Mouse (Mus musculus) heart, embryonic 13.5 days (tissue): ENCODE measurements at regions not wholly inside any gene's neighbourhood (a gene's known extent, or its start where the extent isn't known, plus 50 kb on each side); places are given as distances from the start of the nearest gene placed in this dataset.

Source experiments
- ATAC-seq: fragments of 200-750 bp; cut with Nextera tagmentation; 2 replicates; pipeline ENCODE4 v1.8.0; 2017; ENCODE audit warnings: moderate TSS enrichment; ENCODE audit not compliant: insufficient number of reproducible peaks, low FRiP score, low TSS enrichment; ENCODE audit errors: extremely low read depth
- H3K27ac ChIP-seq: fragments of 300-500 bp; sonication (generic); replicated peaks from 2 replicates; pipeline ENCODE4 v1.5.1; 2015; ENCODE audit warnings: moderate library complexity, mild to moderate bottlenecking, inconsistent platforms
- H3K27me3 ChIP-seq: fragments of 300-500 bp; sonication (generic); replicated peaks from 2 replicates; pipeline ENCODE4 v1.6.1; 2015; ENCODE audit warnings: mild to moderate bottlenecking, inconsistent platforms
- H3K36me3 ChIP-seq: fragments of 300-500 bp; sonication (generic); 2 replicates; pipeline ENCODE4 v1.6.1; 2015; ENCODE audit warnings: mild to moderate bottlenecking, inconsistent platforms
- H3K4me1 ChIP-seq: fragments of 300-500 bp; sonication (generic); 2 replicates; pipeline ENCODE4 v1.6.1; 2015; ENCODE audit warnings: inconsistent platforms
- H3K4me2 ChIP-seq: fragments of 300-500 bp; sonication (generic); 2 replicates; pipeline ENCODE4 v1.6.1; 2015; ENCODE audit warnings: inconsistent platforms, mild to moderate bottlenecking, moderate library complexity
- H3K4me3 ChIP-seq: fragments of 300-500 bp; sonication (generic); 2 replicates; pipeline ENCODE4 v1.5.1; 2015; ENCODE audit warnings: moderate library complexity, mild to moderate bottlenecking, inconsistent platforms
- H3K9ac ChIP-seq: fragments of 300-500 bp; sonication (generic); 2 replicates; pipeline ENCODE4 v1.6.1; 2015; ENCODE audit warnings: inconsistent platforms, mild to moderate bottlenecking, moderate library complexity
- H3K9me3 ChIP-seq: fragments of 300-500 bp; sonication (generic); 2 replicates; pipeline ENCODE4 v1.6.1; 2016; ENCODE audit warnings: inconsistent platforms
- WGBS: fragments of 180-500 bp; shearing (Covaris S2); methylation state at CpG from one replicate; pipeline ENCODE4 v1.1.7; 2015; ENCODE audit warnings: mixed read lengths; 5-methylcytosine and 5-hydroxymethylcytosine counted together

DNA sequence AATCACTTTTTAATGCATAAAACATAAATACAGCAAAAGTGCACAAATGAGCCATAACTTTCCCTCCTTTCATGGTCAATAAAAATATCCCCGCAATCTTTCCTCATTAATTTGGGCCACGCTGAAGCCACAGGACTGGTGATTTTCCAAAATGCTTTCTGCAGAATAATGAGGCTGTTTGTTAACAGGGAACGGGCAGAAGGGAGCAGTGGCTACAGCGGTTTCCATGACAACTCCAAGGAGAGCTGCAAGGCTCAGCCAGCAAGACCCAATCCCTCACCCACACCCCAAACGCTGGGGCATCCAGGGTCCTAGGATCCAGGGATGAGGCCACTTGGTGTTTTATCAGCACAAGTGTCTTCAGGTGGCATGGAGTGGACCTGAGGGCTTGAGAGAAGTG is 248.2 kb upstream of the Kcnab2 start:
- Histone ChIP-seq H3K4me3 (no peak overlapping the region), H3K4me1 (no peaks in the 10 kb centered on the region), H3K27ac (no peak overlapping the region), H3K36me3 (no peaks in the 10 kb centered on the region), H3K9me3 (no peaks in the 10 kb centered on the region), H3K9ac (no peak overlapping the region), H3K27me3 (peaks cover 10% of the 10 kb centered on the region; the same call in 1 of the 2 replicates), H3K4me2 (no peak overlapping the region)
- no peak for ATAC-seq
- WGBS: 63% methylated on average over 5 of the region's 5 CpGs

GRCm38 (mm10) chr4:152725423-152725822 is 247.8 kb upstream of the Kcnab2 start:
- H3K4me3 ChIP-seq: no peak overlapping the region
- no peaks in the 10 kb centered on the region for H3K4me1 ChIP-seq
- no peak overlapping the region for H3K9ac ChIP-seq
- H3K27ac ChIP-seq: no peak overlapping the region
- 28% methylated on average over 6 of the region's 6 CpGs for WGBS
- no peaks in the 10 kb centered on the region for H3K9me3 ChIP-seq
- ATAC-seq: no peak
- no peak overlapping the region for H3K4me2 ChIP-seq
- H3K36me3 ChIP-seq: no peaks in the 10 kb centered on the region
- H3K27me3 ChIP-seq: peaks cover 10% of the 10 kb centered on the region; the same call in 1 of the 2 replicates

DNA sequence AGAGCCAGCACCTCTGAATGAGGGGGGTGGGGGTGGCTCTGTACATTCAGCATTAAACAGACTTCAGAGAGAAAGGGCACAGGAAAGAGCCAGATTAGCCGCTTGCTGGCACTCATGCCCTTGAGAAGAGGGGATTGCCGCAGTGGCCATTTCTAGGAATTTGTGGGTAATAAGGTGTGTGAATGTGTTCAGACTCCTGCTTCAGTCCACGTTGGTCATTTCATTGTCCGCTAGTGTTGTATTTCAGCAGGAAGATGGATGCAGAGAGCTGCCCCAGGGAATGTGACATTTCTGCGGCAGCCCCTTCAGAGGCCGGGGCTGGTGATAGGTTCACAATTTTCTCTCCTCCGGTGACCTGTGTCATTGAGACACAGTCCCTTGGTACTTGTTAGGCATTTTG is 247.1 kb upstream of the Kcnab2 start:
- Histone ChIP-seq H3K27me3 (peaks cover 10% of the 10 kb centered on the region; the same call in 1 of the 2 replicates), H3K9ac (no peak overlapping the region), H3K4me1 (no peaks in the 10 kb centered on the region), H3K4me3 (no peak overlapping the region), H3K9me3 (no peaks in the 10 kb centered on the region), H3K36me3 (no peaks in the 10 kb centered on the region), H3K27ac (no peak overlapping the region), H3K4me2 (no peak overlapping the region)
- 74% methylated on average over 7 of the region's 7 CpGs for WGBS
- no peak for ATAC-seq

GRCm38 (mm10) chr4:152724026-152724425 is 246.4 kb upstream of the Kcnab2 start:
- WGBS: 65% methylated on average over 10 of the region's 10 CpGs
- ATAC-seq: no peak

GRCm38 (mm10) chr4:152720528-152720927 is 242.9 kb upstream of the Kcnab2 start:
- Histone ChIP-seq H3K27me3 (peaks cover 10% of the 10 kb centered on the region; the same call in 1 of the 2 replicates), H3K9me3 (no peaks in the 10 kb centered on the region), H3K4me1 (no peaks in the 10 kb centered on the region), H3K36me3 (no peaks in the 10 kb centered on the region), H3K27ac (no peak overlapping the region), H3K4me2 (no peak overlapping the region), H3K4me3 (no peak overlapping the region), H3K9ac (no peak overlapping the region)
- no peak for ATAC-seq
- 69% methylated on average over 8 of the region's 8 CpGs for WGBS

More at GRCm38 (mm10) chr4:152724026-152724425, 246.4 kb upstream of the Kcnab2 start:
- peaks cover 10% of the 10 kb centered on the region; the same call in 1 of the 2 replicates for H3K27me3 ChIP-seq
- H3K9me3 ChIP-seq: no peaks in the 10 kb centered on the region
- no peaks in the 10 kb centered on the region for H3K36me3 ChIP-seq
- H3K4me2 ChIP-seq: no peak overlapping the region
- no peaks in the 10 kb centered on the region for H3K4me1 ChIP-seq
- no peak overlapping the region for H3K4me3 ChIP-seq
- H3K9ac ChIP-seq: no peak overlapping the region
- no peak overlapping the region for H3K27ac ChIP-seq

- peaks cover 10% of the 10 kb centered on the region; the same call in 1 of the 2 replicates for H3K27me3 ChIP-seq
- H3K4me3 ChIP-seq: no peak overlapping the region
- no peaks in the 10 kb centered on the region for H3K4me1 ChIP-seq
- no peak overlapping the region for H3K9ac ChIP-seq
- H3K27ac ChIP-seq: no peak overlapping the region
- no peaks in the 10 kb centered on the region for H3K36me3 ChIP-seq
- no peak for ATAC-seq
- 80% methylated on average over 15 of the region's 15 CpGs for WGBS
- H3K4me2 ChIP-seq: no peak overlapping the region
- H3K9me3 ChIP-seq: no peaks in the 10 kb centered on the region
These were observed 241.9 kb upstream of the Kcnab2 start for GRCm38 (mm10) chr4:152719416-152720127.

DNA sequence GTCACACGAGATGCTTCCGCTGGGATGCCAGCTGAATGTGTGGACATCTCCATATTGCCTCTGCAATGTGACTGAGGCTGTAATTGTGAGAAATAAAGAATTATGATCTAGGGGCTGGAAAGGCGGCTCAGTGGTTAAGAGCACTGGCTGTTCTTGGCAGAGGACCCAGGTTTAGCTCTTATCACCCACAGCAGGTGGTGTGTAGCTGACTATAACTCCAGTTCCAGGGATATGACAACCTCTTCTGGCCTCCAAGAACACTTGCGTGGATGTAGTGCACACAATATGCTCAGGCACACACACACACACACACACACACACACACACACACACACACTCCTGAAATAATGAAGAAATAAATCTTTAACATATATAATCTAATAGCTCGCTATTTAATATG is 232.7 kb upstream of the Kcnab2 start:
- Histone ChIP-seq H3K9ac (no peak overlapping the region), H3K4me2 (no peak overlapping the region), H3K27me3 (no peaks in the 10 kb centered on the region; the same call in 1 of the 2 replicates), H3K36me3 (no peaks in the 10 kb centered on the region), H3K9me3 (no peaks in the 10 kb centered on the region), H3K4me3 (no peak overlapping the region), H3K27ac (no peak overlapping the region), H3K4me1 (no peaks in the 10 kb centered on the region)
- no peak for ATAC-seq
- WGBS: 74% methylated on average over 5 of the region's 5 CpGs

- H3K27ac ChIP-seq: no peak overlapping the region
- ATAC-seq: no peak
- 78% methylated on average over 7 of the region's 7 CpGs for WGBS
- no peak overlapping the region for H3K4me2 ChIP-seq
- no peaks in the 10 kb centered on the region for H3K4me1 ChIP-seq
- H3K27me3 ChIP-seq: peaks cover 11% of the 10 kb centered on the region; the same call in 1 of the 2 replicates
- no peak overlapping the region for H3K9ac ChIP-seq
- H3K4me3 ChIP-seq: no peak overlapping the region
- no peaks in the 10 kb centered on the region for H3K9me3 ChIP-seq
- H3K36me3 ChIP-seq: no peaks in the 10 kb centered on the region
These were observed 222.5 kb upstream of the Kcnab2 start for GRCm38 (mm10) chr4:152700217-152700616.

GRCm38 (mm10) chr4:152697247-152697960 is 219.7 kb upstream of the Kcnab2 start:
- no peak overlapping the region for H3K9ac ChIP-seq
- H3K27ac ChIP-seq: no peak overlapping the region
- no peak overlapping the region for H3K4me3 ChIP-seq
- no peak for ATAC-seq
- H3K27me3 ChIP-seq: peaks cover 11% of the 10 kb centered on the region; the same call in 1 of the 2 replicates
- 48% methylated on average over 22 of the region's 22 CpGs for WGBS
- H3K4me1 ChIP-seq: no peaks in the 10 kb centered on the region
- no peaks in the 10 kb centered on the region for H3K9me3 ChIP-seq
- no peaks in the 10 kb centered on the region for H3K36me3 ChIP-seq
- H3K4me2 ChIP-seq: no peak overlapping the region

DNA sequence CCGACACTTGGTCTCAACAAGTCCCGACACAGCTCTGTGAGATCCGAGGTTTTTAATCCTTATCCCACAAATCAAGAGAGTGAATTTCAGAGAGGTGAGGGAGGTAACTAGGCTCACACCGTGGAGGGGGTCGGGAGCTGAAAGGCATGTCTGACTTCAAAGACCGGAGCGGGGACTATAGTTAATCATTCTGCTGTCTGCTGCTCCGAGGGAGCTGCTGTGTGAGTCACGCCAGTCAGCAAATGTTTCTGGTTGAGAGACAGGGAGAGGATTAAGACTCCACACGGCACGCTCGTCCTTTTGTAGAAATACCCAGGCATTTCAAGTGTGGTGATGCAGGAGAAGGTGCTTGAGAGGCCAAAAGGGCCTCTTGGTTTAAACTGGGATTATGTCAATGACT is 214.1 kb upstream of the Kcnab2 start:
- Histone ChIP-seq H3K4me3 (no peak overlapping the region), H3K36me3 (no peaks in the 10 kb centered on the region), H3K27ac (no peak overlapping the region), H3K4me2 (no peak overlapping the region), H3K9me3 (no peaks in the 10 kb centered on the region), H3K9ac (no peak overlapping the region), H3K27me3 (no peaks in the 10 kb centered on the region), H3K4me1 (no peaks in the 10 kb centered on the region)
- WGBS: 44% methylated on average over 12 of the region's 12 CpGs
- no peak for ATAC-seq

GRCm38 (mm10) chr4:152691302-152691701 is 213.6 kb upstream of the Kcnab2 start:
- 80% methylated on average over 13 of the region's 13 CpGs for WGBS

More at GRCm38 (mm10) chr4:152691302-152691701, 213.6 kb upstream of the Kcnab2 start:
- Histone ChIP-seq H3K4me2 (no peak overlapping the region), H3K36me3 (no peaks in the 10 kb centered on the region), H3K4me1 (no peaks in the 10 kb centered on the region), H3K9me3 (no peaks in the 10 kb centered on the region), H3K27ac (no peak overlapping the region), H3K9ac (no peak overlapping the region), H3K4me3 (no peak overlapping the region), H3K27me3 (no peaks in the 10 kb centered on the region)
- ATAC-seq: no peak
